16 mouse cellular contexts compared by ENCODE assay signal in genomic region chr9:66639626-66640025, GRCm38 (mm10).
"Had no signal": no experiment of that assay in that cellular context is flagged by ENCODE, and none has a peak within 500 bp of the region (broad histone marks: within the 10 kb centered on the region; RNA-seq: fewer than 3 reads in every experiment).

No protein-coding gene starts in this region.

- H3K36me3 ChIP-seq: neural tube, embryonic 12.5 days; neural tube, embryonic 13.5 days; stomach, embryonic 15.5 days had no signal

- H3K4me2 ChIP-seq: neural tube, embryonic 12.5 days; neural tube, embryonic 13.5 days; stomach, embryonic 15.5 days had no signal

- H3K27me3 ChIP-seq: neural tube, embryonic 12.5 days; neural tube, embryonic 13.5 days; stomach, embryonic 15.5 days had no signal

- H3K27ac ChIP-seq: neural tube, embryonic 12.5 days; neural tube, embryonic 13.5 days; stomach, embryonic 15.5 days; stomach, postnatal 0 days had no signal

- H3K9me3 ChIP-seq: neural tube, embryonic 12.5 days; neural tube, embryonic 13.5 days; stomach, embryonic 15.5 days had no signal

- H3K9ac ChIP-seq: neural tube, embryonic 12.5 days; neural tube, embryonic 13.5 days; stomach, embryonic 15.5 days had no signal

- DNase-seq: retina, postnatal 1 day; right cerebral cortex, adult 18-20 months; right cerebral cortex, postnatal 14 days; right cerebral cortex, postnatal 25 days; right cerebral cortex, postnatal 4 days; spleen, adult 18-20 months; thymus, adult 18-20 months; thymus, adult 2 months; thymus, postnatal 14 days; thymus, postnatal 25 days; thymus, postnatal 36 days; thymus, postnatal 4 days had no signal

- H3K4me3 ChIP-seq: neural tube, embryonic 12.5 days; neural tube, embryonic 13.5 days; stomach, embryonic 15.5 days had no signal

- H3K4me1 ChIP-seq: neural tube, embryonic 13.5 days; stomach, embryonic 15.5 days had no signal
